Mouse (Mus musculus): ENCODE results near the gene Fzr1.

The Fzr1 gene

DNA sequence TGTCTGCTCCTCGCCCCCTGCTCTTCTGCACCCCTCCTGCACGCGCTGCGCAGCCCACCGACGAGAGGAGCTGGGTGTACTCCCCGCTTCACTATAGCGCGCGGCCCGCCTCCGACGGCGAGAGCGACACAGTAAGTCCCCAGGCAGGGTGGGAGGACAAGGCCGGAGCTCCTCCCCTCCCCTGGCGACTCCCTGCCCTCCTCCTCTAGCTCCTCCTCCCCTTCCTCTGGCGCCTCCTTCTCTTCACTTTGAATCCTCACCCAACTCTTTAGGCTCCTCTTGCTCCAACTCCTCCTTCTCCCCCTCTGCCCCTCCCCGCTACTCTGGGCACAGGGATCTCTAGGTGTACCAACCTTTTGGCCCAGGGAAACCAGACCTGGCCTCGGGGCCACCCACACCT is 61.0 kb downstream of the Fzr1 start:
- ATAC-seq (ENCODE audit: insufficient number of reproducible peaks, low FRiP score, low TSS enrichment) = no peak

DNA sequence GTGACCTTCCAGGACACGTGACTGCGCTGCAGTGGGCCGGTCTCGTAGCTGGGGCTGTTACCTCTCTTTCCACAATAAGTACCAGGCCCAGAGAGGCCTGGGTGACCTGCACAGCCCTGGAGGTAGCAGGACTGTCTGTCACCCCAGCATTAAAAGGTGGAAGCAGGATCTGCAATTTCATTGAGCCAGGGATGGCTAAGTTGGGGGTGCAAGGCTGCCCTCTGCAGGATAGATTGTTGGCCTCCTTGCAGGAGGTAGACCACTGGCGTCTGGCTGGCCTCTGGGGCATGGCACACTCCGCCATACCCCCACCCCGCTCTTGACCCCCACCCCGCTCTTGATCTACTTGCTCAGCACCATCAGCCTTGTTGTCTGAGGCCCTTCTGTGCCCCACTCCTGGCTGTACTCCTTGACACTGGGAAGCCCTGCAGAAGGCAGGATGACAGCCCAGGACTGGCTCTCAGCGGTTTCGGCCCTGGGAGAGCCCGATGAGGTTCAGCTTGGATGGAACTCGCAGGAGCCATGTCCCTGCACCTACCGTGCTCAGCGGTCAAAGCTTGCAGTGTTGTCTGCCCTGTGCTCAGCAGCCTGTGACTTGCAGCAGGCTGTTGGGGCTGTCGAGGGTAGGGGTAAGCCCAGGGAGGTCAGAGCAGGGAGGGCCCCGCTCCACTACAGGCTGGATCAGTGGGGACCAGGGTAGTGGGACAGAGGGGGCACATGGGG is 61.8 kb downstream of the Fzr1 start:
- ATAC-seq (ENCODE audit: insufficient number of reproducible peaks, low FRiP score, low TSS enrichment) = no peak

Measured in cerebellum, adult (tissue).